Mouse (Mus musculus) thymus, adult 2 months (tissue): Measurements from ENCODE around the gene AU040320.

Source experiments
- CTCF ChIP-seq: fragments of 200-500 bp; IDR thresholded peaks from 2 replicates; pipeline ENCODE4 v1.5.1; 2012; ENCODE audit warnings: mild to moderate bottlenecking, control low read depth, low read length, moderate library complexity, borderline replicate concordance; ENCODE audit not compliant: control insufficient read depth, poor library complexity, insufficient read depth; ENCODE audit errors: extremely low read depth
- POLR2A ChIP-seq: fragments of 200-500 bp; IDR thresholded peaks from 2 replicates; pipeline ENCODE4 v1.6.1; 2012; ENCODE audit warnings: mild to moderate bottlenecking, low read length, control low read depth, moderate library complexity; ENCODE audit not compliant: control insufficient read depth, poor library complexity, insufficient read depth; ENCODE audit errors: extremely low read depth

DNA sequence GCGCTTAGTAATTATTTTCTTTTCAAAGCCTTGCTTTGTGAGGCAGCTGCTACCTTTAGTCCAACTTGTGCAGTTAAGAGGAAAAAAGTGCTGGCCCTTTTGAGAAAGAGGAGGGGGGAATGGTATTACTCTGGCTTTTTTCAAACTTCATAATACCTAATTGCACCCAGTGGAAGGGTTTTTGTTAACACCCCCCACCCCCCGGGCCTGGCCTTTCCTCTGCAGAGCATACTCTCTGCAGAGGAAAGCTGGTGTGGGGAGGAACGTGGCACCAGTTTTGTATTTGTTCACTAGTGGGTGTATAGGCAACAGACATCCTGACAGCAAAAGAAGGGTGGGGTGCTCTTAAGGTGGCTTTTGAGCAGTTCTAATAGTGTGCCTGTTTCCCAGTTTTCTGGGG lies 28.5 kb downstream of the AU040320 start:
- TF ChIP-seq CTCF (no peak), POLR2A (no peak)
